Mouse (Mus musculus) testis, postnatal 10 days (tissue): ENCODE results near the gene Tmem248.
A peak's percentile ranks its signal among the peaks of the same experiment; 100 is the strongest.

ENCODE experiments used
- DNase-seq: peaks from one replicate; pipeline ENCODE4 v3.0.0; 2021; ENCODE audit warnings: low spot score

Gene Tmem248

GRCm38 (mm10) chr5:130257303-130257702 lies 40.4 kb downstream of the Tmem248 start:
- DNase-seq = no peak

DNA sequence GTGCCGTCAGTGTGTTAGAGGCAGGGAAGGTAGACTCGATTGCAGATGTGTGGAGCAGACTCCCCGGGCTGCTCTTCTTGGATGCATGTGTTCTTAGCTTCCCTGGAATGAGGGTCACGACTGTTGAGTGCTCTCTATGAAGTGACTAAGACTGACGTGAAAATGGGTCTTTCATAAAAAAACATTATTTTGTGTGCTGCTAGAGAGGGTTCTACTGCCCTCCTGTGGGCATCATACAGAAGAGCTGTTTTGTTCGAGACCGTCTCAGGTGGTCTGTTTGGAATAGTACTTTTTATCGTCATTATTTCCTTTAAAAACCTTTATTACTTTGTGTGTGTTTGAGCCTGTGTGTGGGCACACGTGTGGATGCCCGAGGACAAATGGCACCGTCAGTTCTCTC lies 46.6 kb downstream of the Tmem248 start:
- no peak for DNase-seq

- no peak for DNase-seq
Observed at GRCm38 (mm10) chr5:130264433-130265005, 47.6 kb downstream of the Tmem248 start.

GRCm38 (mm10) chr5:130266651-130267050 lies 49.8 kb downstream of the Tmem248 start:
- peak; percentile 65 for DNase-seq

- no peak for DNase-seq
Observed at GRCm38 (mm10) chr5:130267316-130267715, 50.4 kb downstream of the Tmem248 start.

GRCm38 (mm10) chr5:130268976-130269375 lies 52.1 kb downstream of the Tmem248 start:
- no peak for DNase-seq

DNA sequence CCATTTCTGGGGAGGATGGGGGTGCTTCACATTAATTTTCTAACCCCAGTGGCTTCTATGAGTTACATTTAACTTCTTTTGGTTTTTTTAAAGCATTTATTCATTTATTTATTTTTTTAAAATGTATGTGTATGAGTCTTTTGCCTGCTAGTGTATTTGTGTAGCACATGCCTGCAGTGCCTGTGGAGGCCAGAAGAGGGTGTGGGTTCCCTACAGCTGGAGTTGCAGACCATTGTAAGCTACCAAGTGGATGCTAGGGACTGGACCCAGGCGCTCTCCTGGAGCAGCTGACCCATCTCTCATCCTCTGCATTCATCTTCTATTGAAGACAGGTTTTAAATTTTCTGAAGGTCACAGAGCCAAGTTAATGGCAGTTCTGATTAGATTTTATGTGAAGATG lies 55.5 kb downstream of the Tmem248 start:
- DNase-seq = no peak

DNA sequence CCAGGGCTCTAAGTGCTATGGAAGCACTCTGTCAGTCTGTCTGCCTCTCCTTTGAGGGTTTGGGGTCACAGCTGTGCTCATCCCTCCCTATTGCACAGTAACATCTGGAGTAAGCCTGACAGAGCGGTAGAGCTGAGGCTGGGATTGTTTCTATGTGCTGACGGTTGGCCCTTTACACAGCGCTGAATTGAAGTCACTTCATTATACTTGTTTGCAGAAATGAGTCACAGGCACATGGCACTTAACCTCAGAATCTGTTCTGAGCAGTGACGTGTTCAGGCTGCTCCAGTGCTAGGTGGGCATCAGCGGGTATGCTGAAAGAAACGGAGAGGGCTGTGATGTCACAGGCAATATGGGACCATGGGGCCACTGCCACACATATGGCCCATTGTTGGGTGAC lies 56.2 kb downstream of the Tmem248 start:
- DNase-seq = no peak

DNA sequence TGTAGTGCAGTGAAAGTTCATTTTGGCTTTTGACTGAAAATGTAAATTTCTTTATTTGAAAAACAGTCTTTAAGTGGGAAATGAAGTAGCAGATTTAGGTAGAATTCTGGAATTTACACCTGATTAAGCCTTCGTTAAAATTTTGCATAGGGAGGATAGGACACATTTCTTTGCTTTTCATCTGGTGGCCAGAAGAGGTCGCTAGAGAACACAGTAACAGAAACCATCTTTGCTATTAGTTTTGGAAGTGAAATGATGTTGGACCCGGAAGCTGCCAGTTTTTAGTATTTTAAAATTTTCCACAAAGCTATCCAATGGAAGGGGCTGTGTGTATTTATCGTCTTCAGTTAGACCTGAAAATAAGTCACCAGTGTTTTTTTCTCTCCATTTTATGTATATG lies 58.6 kb downstream of the Tmem248 start:
- no peak for DNase-seq

- no peak for DNase-seq
Observed at GRCm38 (mm10) chr5:130278011-130278472, 61.2 kb downstream of the Tmem248 start.

DNA sequence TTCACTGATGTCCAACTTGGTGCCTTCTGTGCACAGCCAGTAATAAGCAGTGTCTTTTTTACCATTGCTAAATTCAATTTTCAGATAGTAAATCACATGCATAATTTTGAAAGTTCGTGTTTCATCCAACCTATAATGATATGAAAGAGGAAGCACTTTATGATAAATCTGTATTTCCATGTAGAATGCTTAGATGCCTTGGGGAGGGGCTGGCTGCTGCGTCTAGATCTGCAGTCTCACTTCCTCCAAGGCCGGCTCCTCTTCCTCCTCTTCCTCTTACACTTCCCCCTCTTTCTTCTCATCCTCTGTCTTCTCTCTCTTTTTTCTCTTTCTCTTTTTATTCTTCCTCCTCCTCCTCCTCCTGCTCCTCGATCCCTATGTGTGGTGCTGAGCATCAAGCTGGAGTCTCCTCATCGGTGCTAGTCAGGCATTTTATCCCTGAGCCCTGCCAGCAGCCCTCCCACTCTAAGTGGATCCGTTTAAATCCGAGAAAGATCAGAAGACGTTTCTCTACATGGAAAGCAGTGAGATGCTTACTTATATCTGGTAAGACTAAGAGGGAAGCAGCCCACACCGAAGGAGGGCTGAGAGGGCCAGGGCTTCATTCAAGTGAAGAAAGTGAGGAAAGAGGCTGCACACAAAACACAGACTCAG lies 66.3 kb downstream of the Tmem248 start:
- no peak for DNase-seq

GRCm38 (mm10) chr5:130288106-130288505 lies 71.2 kb downstream of the Tmem248 start:
- no peak for DNase-seq

- no peak for DNase-seq
Observed at GRCm38 (mm10) chr5:130290242-130290641, 73.4 kb downstream of the Tmem248 start.

GRCm38 (mm10) chr5:130290775-130291174 lies 73.9 kb downstream of the Tmem248 start:
- no peak for DNase-seq

DNA sequence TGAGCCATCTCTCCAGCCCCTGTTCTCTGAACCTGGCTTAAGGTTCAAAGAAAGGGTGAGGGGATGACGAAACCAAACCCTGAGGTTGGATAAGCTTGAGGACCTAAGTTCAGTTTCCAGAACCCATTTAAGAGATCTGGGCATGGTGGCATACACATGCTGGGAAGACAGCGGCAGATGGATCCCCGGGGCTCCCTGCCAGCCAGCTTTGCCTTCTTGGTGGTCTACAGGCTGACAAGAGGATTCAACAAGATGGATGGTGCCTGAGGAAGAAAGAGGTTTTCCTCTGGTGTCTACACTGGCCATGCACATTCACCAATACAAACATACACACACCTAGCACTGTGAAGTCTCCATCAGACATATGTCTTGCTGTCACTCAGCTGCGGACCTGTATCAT lies 76.1 kb downstream of the Tmem248 start:
- no peak for DNase-seq
